Mouse (Mus musculus): ENCODE results near the gene Cdk5rap2.

GRCm38 (mm10) chr4:70220277-70221180 lies 189.7 kb downstream of the Cdk5rap2 start:
- TF ChIP-seq ZNF384 (IDR thresholded peaks at IDR 0.05; ENCODE audit: low read depth, low read length) (no peak), HCFC1 (IDR thresholded peaks at IDR 0.05; ENCODE audit: borderline replicate concordance, insufficient read depth, low read length) (no peak), MAFK (IDR thresholded peaks at IDR 0.05; ENCODE audit: insufficient read depth, low read depth, low read length) (no peak)
